Mouse (Mus musculus) testis, adult 2 months (tissue): ENCODE measurements at regions not wholly inside any gene's neighbourhood (a gene's known extent, or its start where the extent isn't known, plus 50 kb on each side); places are given as distances from the start of the nearest gene placed in this dataset.

Experiments used
- H3K27ac ChIP-seq: fragments of 200-500 bp; 2 replicates; pipeline ENCODE4 v1.5.1; 2012; ENCODE audit warnings: low read depth, low read length; ENCODE audit not compliant: control insufficient read depth, insufficient read depth
- H3K27me3 ChIP-seq: fragments of 200-500 bp; 2 replicates; pipeline ENCODE4 v1.6.1; 2012; ENCODE audit warnings: mild to moderate bottlenecking, low read length, moderate library complexity; ENCODE audit not compliant: control insufficient read depth, insufficient read depth
- H3K36me3 ChIP-seq: fragments of 200-500 bp; 2 replicates; pipeline ENCODE4 v1.6.1; 2012; ENCODE audit warnings: mild to moderate bottlenecking, low read length; ENCODE audit not compliant: control insufficient read depth, insufficient read depth
- H3K4me1 ChIP-seq: fragments of 200-500 bp; 2 replicates; pipeline ENCODE4 v1.6.1; 2012; ENCODE audit warnings: low read length; ENCODE audit not compliant: control insufficient read depth, insufficient read depth
- H3K4me3 ChIP-seq: fragments of 200-500 bp; 2 replicates; pipeline ENCODE4 v1.5.1; 2012; ENCODE audit warnings: low read depth, mild to moderate bottlenecking, low read length, moderate library complexity, mixed read lengths; ENCODE audit not compliant: control insufficient read depth
- CTCF ChIP-seq: fragments of 200-500 bp; IDR thresholded peaks from 2 replicates; pipeline ENCODE4 v1.5.1; 2012; ENCODE audit warnings: low read depth, mild to moderate bottlenecking, inconsistent platforms, low read length, moderate library complexity; ENCODE audit not compliant: control insufficient read depth, insufficient read depth, insufficient replicate concordance
- POLR2A ChIP-seq: fragments of 200-500 bp; IDR thresholded peaks from 2 replicates; pipeline ENCODE4 v1.6.1; 2012; ENCODE audit warnings: low read depth, mild to moderate bottlenecking, inconsistent platforms, low read length, moderate library complexity; ENCODE audit not compliant: control insufficient read depth

- TF ChIP-seq CTCF (no peak), POLR2A (no peak)
- Histone ChIP-seq H3K27me3 (no peaks in the 10 kb centered on the region), H3K4me1 (no peaks in the 10 kb centered on the region), H3K36me3 (no peaks in the 10 kb centered on the region), H3K4me3 (no peak overlapping the region), H3K27ac (no peak overlapping the region)
These were observed 640.3 kb upstream of the Vstm2b start for GRCm38 (mm10) chr7:40257733-40258376.

GRCm38 (mm10) chr7:40258377-40258739, 639.8 kb upstream of the Vstm2b start:
- Histone ChIP-seq H3K27me3 (no peaks in the 10 kb centered on the region), H3K4me1 (no peaks in the 10 kb centered on the region), H3K27ac (no peak overlapping the region), H3K4me3 (no peak overlapping the region), H3K36me3 (no peaks in the 10 kb centered on the region)
- TF ChIP-seq CTCF (no peak), POLR2A (no peak)

- Histone ChIP-seq H3K4me3 (no peak overlapping the region), H3K36me3 (no peaks in the 10 kb centered on the region), H3K27me3 (no peaks in the 10 kb centered on the region), H3K4me1 (peaks cover 8% of the 10 kb centered on the region), H3K27ac (no peak overlapping the region)
- TF ChIP-seq POLR2A (no peak), CTCF (no peak)
These were observed 624.6 kb upstream of the Vstm2b start for GRCm38 (mm10) chr7:40273459-40274072.

- Histone ChIP-seq H3K4me3 (no peak overlapping the region), H3K36me3 (no peaks in the 10 kb centered on the region), H3K27ac (no peak overlapping the region), H3K27me3 (no peaks in the 10 kb centered on the region), H3K4me1 (peaks cover 8% of the 10 kb centered on the region)
- TF ChIP-seq CTCF (no peak), POLR2A (no peak)
These were observed 623.0 kb upstream of the Vstm2b start for GRCm38 (mm10) chr7:40275078-40275477.

- TF ChIP-seq POLR2A = no peak
- no peak overlapping the region for H3K27ac ChIP-seq
- H3K4me1 ChIP-seq = peaks cover 8% of the 10 kb centered on the region
- H3K27me3 ChIP-seq = no peaks in the 10 kb centered on the region
- no peak overlapping the region for H3K4me3 ChIP-seq
- H3K36me3 ChIP-seq = no peaks in the 10 kb centered on the region
These were observed 622.5 kb upstream of the Vstm2b start for GRCm38 (mm10) chr7:40275658-40276057.

- H3K27ac ChIP-seq = no peak overlapping the region
These were observed 622.0 kb upstream of the Vstm2b start for GRCm38 (mm10) chr7:40276116-40276515.

GRCm38 (mm10) chr7:40290166-40290565, 608.0 kb upstream of the Vstm2b start:
- H3K27me3 ChIP-seq = no peaks in the 10 kb centered on the region
- H3K36me3 ChIP-seq = no peaks in the 10 kb centered on the region
- no peak overlapping the region for H3K4me3 ChIP-seq
- no peaks in the 10 kb centered on the region for H3K4me1 ChIP-seq
- no peak for TF ChIP-seq CTCF
- no peak for TF ChIP-seq POLR2A
- H3K27ac ChIP-seq = no peak overlapping the region

More at GRCm38 (mm10) chr7:40276116-40276515, 622.0 kb upstream of the Vstm2b start:
- no peaks in the 10 kb centered on the region for H3K27me3 ChIP-seq
- peaks cover 8% of the 10 kb centered on the region for H3K4me1 ChIP-seq
- H3K36me3 ChIP-seq = no peaks in the 10 kb centered on the region
- TF ChIP-seq POLR2A = no peak
- no peak for TF ChIP-seq CTCF
- H3K4me3 ChIP-seq = no peak overlapping the region
